In the genomic region with DNA sequence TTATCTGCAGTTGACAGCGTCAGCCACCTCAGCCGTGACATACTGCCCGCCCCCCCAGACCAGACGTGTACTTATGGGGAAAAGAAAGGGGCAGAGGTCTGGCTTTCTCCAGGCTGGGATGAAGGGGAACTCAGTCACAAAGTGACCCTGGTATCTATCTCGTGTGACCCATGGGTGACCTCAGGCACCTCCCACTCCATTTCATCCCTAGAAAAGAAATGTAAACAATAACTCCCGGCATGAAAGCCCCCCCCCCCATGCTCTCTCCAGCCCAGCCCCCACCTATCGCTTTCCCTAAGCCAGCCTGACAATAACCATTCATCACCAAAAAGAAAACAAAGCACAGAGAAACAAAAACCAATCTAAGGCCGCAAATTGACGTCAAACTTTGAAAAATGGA, we compare ENCODE assay signal across 18 mouse cellular contexts.
A peak's percentile ranks its signal among the peaks of the same experiment; 100 is the strongest.
DNase-seq lines count a peak whose midpoint lies in the region; ATAC-seq and TF ChIP-seq lines count a peak whose summit lies in the region.
"Had no signal": no experiment of that assay in that cellular context is flagged by ENCODE, and none has a peak within 500 bp of the region (broad histone marks: within the 10 kb centered on the region; RNA-seq: fewer than 3 reads in every experiment).

No protein-coding gene starts in this region.

- WGBS in heart, embryonic 11.5 days (ENCODE audit: insufficient replicate concordance), result 18% methylated on average over 9 of the region's 9 CpGs
- 31% methylated on average over 9 of the region's 9 CpGs for WGBS in heart, adult 2 months

- intact Hi-C loops in heart, adult 2 months (cut with DNase I), result no loop called here

- H3K27me3 ChIP-seq in heart, embryonic 11.5 days (ENCODE audit: control insufficient read depth, insufficient read depth, low read length), result no peaks in the 10 kb centered on the region
- no peaks in the 10 kb centered on the region; the same call in 1 of the 2 replicates for H3K27me3 ChIP-seq in heart, adult 2 months (ENCODE audit: control insufficient read depth, insufficient read depth, low read length)
- H3K27me3 ChIP-seq: embryonic facial prominence, embryonic 15.5 days had no signal

- ATAC-seq in heart, embryonic 11.5 days (replicated peaks; ENCODE audit: insufficient number of reproducible peaks, low FRiP score, low TSS enrichment), result peak; percentile 22; the same call in 1 of the 2 replicates
- ATAC-seq: liver, postnatal 0 days had no signal

- TF ChIP-seq POLR2A in heart, adult 2 months (IDR thresholded peaks at IDR 0.05; ENCODE audit: insufficient read depth, low read depth, low read length), result no peak

- H3K36me3 ChIP-seq in heart, embryonic 11.5 days (ENCODE audit: control insufficient read depth, insufficient read depth, low read length), result no peaks in the 10 kb centered on the region
- H3K36me3 ChIP-seq in heart, adult 2 months (ENCODE audit: control insufficient read depth, insufficient read depth, low read length), result no peaks in the 10 kb centered on the region
- H3K36me3 ChIP-seq: embryonic facial prominence, embryonic 15.5 days; forebrain, embryonic 10.5 days; neural tube, embryonic 13.5 days had no signal

- H3K79me2 ChIP-seq in heart, adult 2 months (replicated peaks; ENCODE audit: control insufficient read depth, insufficient read depth, low read length), result no peaks in the 10 kb centered on the region

- H3K9ac ChIP-seq in heart, embryonic 11.5 days (ENCODE audit: low read depth, low read length), result no peak overlapping the region
- H3K9ac ChIP-seq in heart, adult 2 months (ENCODE audit: low read depth, low read length), result no peak overlapping the region
- H3K9ac ChIP-seq: embryonic facial prominence, embryonic 15.5 days; liver, postnatal 0 days; neural tube, embryonic 13.5 days had no signal

- no peak for TF ChIP-seq CTCF in heart, adult 2 months (IDR thresholded peaks at IDR 0.05)
- TF ChIP-seq CTCF in layer of hippocampus, adult 2 months (conservative IDR thresholded peaks at IDR 0.05), result no peak

- no peaks in the 10 kb centered on the region for H3K9me3 ChIP-seq in heart, embryonic 11.5 days (replicated peaks; ENCODE audit: control insufficient read depth, low read length)
- H3K9me3 ChIP-seq: embryonic facial prominence, embryonic 15.5 days; forebrain, embryonic 10.5 days; neural tube, embryonic 13.5 days had no signal

- H3K4me1 ChIP-seq in heart, embryonic 11.5 days (ENCODE audit: control insufficient read depth, insufficient read depth, low read length), result peaks cover 2% of the 10 kb centered on the region; the same call in 1 of the 2 replicates
- H3K4me1 ChIP-seq in heart, adult 2 months (ENCODE audit: control insufficient read depth, insufficient read depth, low read length), result no peaks in the 10 kb centered on the region

- H3K4me2 ChIP-seq in heart, embryonic 11.5 days, result no peak overlapping the region
- H3K4me2 ChIP-seq: embryonic facial prominence, embryonic 15.5 days; neural tube, embryonic 13.5 days had no signal

- no peak for DNase-seq in heart, adult 2 months
- peak; percentile 11 for DNase-seq in kidney, postnatal 4 days
- DNase-seq in kidney, postnatal 25 days, result no peak
- peak; percentile 70 for DNase-seq in embryo, embryonic 9.5 days (ENCODE audit: extremely low spot score)
- DNase-seq in mesoderm, embryonic 11.5 days (ENCODE audit: low read depth, low spot score), result peak; percentile 46
- DNase-seq in adrenal gland, adult (ENCODE audit: inconsistent age in 2 of 2, low spot score in 1 of 2), result no peak
- no peak for DNase-seq in layer of hippocampus, adult 2 months (ENCODE audit: low spot score in 2 of 2)
- DNase-seq: cerebellum, postnatal 14 days; heart, adult 11 months; heart, postnatal 10 days; kidney, adult 8-10 months; liver; liver, postnatal 0 days; lung, postnatal 4 days had no signal

- no peak overlapping the region for H3K4me3 ChIP-seq in heart, embryonic 11.5 days (ENCODE audit: low read depth, low read length)
- H3K4me3 ChIP-seq in heart, adult 2 months, result no peak overlapping the region
- H3K4me3 ChIP-seq in layer of hippocampus, adult 2 months, result no peak overlapping the region
- H3K4me3 ChIP-seq: embryonic facial prominence, embryonic 15.5 days; forebrain, embryonic 10.5 days; neural tube, embryonic 13.5 days had no signal

- H3K27ac ChIP-seq in heart, embryonic 11.5 days (ENCODE audit: low read depth, low read length), result peak overlapping the region; percentile 66; the same call in 1 of the 2 replicates
- no peak overlapping the region for H3K27ac ChIP-seq in heart, adult 2 months
- H3K27ac ChIP-seq in layer of hippocampus, adult 2 months, result no peak overlapping the region
- H3K27ac ChIP-seq: embryonic facial prominence, embryonic 15.5 days; forebrain, embryonic 10.5 days; neural tube, embryonic 13.5 days had no signal

- no peak for TF ChIP-seq EP300 in heart, adult 2 months (IDR thresholded peaks at IDR 0.05; ENCODE audit: insufficient read depth, low read depth, low read length)

Comparison
In these comparisons a context has a peak if more than half of its experiments do, and no peak if none do; other contexts are left out.
1. DNase-seq: peak in kidney, postnatal 4 days (2 of 2), embryo, embryonic 9.5 days (single experiment) and mesoderm, embryonic 11.5 days (single experiment); none in heart, adult 2 months (0 of 2), kidney, postnatal 25 days (0 of 2), adrenal gland, adult (0 of 2) and layer of hippocampus, adult 2 months (0 of 2).